Mouse (Mus musculus): ENCODE data around the gene Rwdd2a.
"Not testable (repeated sequence)": the region's sequence is repeated elsewhere in the genome, so short reads cannot be mapped to it uniquely, and the experiment has no call there.

Rwdd2a gene

DNA sequence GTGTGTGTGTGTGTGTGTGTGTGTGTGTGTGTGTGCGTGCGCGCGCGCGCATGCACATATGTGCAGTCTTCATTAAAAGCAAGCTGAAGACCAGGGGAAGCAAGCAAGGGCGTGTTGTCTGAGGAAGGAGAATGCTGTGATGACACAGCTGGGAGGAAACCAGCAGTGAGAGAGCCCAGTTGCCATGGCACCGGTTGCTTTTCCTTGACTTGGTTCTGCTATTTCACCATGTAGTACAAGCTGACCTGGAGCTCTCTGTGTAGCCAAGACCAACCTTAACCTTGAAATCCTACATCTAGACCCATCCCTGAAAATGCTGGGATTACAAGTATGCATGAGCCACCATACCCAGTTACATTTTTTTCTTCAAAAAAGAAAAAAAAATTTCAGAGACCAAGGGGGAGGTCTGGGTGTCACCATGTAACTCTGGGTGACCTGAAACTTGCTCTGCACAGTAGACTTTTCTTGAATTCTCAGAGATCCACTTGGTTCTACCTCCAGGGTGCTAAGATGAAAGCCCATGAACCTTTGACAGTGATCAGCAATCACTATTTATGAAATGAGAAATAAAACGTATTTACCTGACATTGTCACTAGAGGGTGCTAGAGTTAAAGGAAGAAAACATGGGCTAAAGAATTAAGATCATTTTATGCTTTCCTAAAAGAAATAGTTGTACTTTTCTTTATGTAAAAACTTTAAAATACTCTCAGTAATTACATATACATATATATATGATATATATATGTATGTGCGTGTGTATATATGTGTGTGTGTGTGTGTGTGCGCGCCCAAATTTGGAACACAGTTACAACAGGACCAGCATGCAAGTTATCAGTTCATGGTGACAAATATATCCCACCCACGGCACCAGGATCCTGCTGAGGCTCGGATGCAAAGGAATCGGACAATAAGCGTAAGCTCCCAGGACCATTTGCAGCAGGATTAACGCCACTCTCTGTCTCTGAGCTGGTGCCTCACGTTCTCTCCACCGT, 21.2 kb downstream of the Rwdd2a start:
- peak; percentile 26 for DNase-seq (ENCODE audit: low read depth, low spot score)

DNA sequence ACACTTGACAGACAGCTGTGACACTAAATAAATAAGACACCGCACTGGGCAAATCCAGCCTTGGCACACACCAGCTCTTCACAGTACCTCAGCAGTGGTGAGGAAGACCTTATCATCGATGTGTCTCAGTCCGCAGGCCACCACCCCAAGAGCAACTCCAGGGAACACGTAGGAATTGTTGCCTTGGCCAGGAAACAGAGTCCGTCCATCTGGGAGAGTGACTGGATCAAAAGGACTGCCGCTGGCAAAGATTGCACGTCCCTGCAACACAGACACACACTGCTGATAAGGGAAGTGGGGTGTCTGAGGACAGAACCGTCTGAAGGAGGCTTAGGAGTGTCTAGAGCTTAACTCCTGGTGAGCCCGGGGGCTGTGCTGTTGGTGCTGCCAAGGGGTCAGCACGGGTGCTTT, 22.6 kb downstream of the Rwdd2a start:
- DNase-seq (ENCODE audit: low read depth, low spot score), result not testable (repeated sequence)

DNA sequence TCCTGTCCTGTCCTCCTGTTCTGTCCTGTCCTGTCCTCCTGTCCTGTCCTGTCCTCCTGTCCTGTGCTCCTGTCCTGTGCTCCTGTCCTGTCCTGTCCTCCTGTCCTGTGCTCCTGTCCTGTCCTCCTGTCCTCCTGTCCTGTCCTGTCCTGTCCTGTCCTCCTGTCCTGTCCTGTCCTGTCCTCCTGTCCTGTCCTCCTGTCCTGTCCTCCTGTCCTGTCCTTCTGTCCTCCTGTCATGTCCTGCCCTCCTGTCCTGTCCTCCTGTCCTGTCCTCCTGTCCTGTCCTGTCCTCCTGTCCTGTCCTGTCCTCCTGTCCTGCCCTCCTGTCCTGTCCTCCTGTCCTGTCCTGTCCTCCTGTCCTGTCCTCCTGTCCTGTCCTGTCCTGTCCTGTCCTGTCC, 25.2 kb downstream of the Rwdd2a start:
- not testable (repeated sequence) for DNase-seq (ENCODE audit: low read depth, low spot score)

- no peak for DNase-seq (ENCODE audit: low read depth, low spot score)
Measured at GRCm38 (mm10) chr9:86599723-86600303, 28.0 kb downstream of the Rwdd2a start.

DNA sequence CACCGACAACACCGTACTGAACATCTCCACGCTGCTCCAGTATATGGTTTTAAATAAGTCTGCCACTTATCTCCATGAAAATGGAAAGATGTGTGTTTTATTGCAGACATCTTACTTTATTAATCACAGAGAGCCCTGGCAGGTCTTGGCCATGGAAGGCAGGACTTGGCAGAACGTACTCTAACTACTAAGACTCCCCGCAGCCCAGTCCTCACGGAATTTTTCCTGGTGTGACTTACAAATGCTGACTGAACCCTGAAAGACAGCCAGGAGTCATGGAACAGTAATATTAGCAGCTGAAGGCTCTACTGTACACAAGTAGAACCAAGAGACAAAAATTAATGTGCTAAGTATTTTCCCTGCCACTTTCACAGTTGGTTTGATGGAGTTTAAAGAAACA, 34.0 kb downstream of the Rwdd2a start:
- no peak for DNase-seq (ENCODE audit: low read depth, low spot score)

- DNase-seq (ENCODE audit: low read depth, low spot score), result no peak
Measured at GRCm38 (mm10) chr9:86612091-86612490, 40.3 kb downstream of the Rwdd2a start.

DNA sequence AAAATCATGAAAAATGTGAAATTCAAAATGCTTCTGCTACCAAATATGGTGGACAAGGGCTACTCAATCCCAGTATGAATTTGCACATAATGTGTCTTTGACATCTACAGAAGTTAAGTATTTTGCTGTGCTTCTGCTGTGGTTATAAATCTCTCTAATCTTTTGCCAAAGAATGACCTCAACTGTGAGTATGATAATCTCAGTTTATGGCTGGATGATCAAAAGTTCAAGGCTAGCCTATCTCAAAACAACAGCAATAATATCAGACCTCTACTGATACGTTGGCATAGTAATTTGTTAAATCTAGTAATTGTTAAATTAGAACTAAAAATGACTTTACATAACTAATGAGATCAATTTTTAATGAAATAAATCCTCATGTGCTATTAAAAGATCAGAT, 44.0 kb downstream of the Rwdd2a start:
- no peak for DNase-seq (ENCODE audit: low read depth, low spot score)

- no peak for DNase-seq (ENCODE audit: low read depth, low spot score)
Measured at GRCm38 (mm10) chr9:86617837-86618492, 46.2 kb downstream of the Rwdd2a start.

DNA sequence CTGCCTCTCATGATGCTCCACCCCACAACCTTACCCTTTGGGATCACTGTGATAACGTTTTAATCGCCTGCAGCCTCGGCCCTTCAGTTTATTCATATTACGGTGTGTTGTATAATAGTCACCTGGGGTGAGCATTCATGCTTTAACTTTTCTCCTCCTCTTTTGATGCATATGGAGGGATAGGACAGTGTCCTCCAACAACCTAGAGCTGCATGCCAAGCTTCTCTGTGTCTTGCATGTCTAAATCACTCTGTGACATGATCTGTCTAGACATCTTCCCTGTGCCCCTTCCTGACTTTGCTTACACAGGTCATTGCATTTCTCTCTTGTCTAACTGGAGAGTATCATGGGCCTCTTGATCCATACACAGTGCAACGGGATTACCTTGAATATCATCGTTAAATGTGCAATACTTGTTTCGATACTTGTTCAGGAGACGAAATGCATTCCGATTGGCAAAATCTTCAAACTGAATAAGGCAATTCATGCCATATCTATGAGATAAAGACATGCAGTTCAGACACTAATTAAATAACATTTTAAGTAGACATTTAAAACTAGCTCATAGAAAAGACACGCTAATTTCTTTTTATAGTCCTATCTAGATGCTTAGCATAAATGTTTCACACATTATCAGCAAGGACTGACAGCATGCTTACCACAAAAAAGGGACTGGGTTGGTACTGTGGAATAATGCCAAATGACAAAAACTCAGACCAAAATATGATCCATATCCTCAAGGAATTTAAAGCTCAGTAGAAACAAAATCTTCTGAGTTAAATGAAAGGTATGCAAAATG, 47.7 kb downstream of the Rwdd2a start:
- DNase-seq (ENCODE audit: low read depth, low spot score), result no peak

DNA sequence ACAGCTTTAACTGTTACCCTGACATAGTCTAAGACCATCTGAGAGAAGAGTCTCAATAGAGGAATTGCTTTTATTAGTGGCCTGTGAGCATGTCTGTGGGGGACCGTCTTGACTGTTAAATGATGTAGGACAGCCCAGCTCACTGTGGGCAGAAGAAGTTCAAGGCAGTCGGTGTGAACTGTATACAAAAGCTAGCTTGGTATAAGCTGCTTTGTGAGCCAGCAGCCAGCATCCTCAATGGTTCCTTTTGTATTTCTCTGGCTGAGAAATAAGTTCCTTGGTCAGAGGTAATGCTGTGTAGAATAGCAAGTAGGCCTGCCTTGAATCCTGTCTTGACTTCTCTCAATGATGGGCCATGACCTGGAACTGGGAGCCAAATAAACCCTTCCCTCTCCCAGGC, 50.3 kb downstream of the Rwdd2a start:
- DNase-seq (ENCODE audit: low read depth, low spot score), result no peak

GRCm38 (mm10) chr9:86624039-86624438, 52.2 kb downstream of the Rwdd2a start:
- DNase-seq (ENCODE audit: low read depth, low spot score), result no peak
